Mouse (Mus musculus) MEL (cell line): ENCODE results near the gene Nat8f4. TPM values are rescaled to one million over a fixed set of nuclear protein-coding genes. Genes with fewer than 3 reads are reported as not detected.

ENCODE experiments used
- DNase-seq: peaks from one replicate; pipeline ENCODE4 v3.0.0; 2011; ENCODE audit warnings: low read depth, low spot score
- H3K27ac ChIP-seq: 2 replicates; pipeline ENCODE4 v1.5.1; 2012; ENCODE audit warnings: low read depth, mild to moderate bottlenecking, control low read depth, low read length, moderate library complexity; ENCODE audit not compliant: control insufficient read depth
- H3K27me3 ChIP-seq, 2 experiments: fragments of 150-350 bp in 1 of 2; sonication (generic) in 1 of 2; 2 replicates each; pipeline ENCODE4 v1.6.1; 2012; ENCODE audit warnings: low read length in 2 of 2, mild to moderate bottlenecking in 2 of 2, improper control_type of control experiment in 1 of 2, moderate library complexity in 1 of 2; ENCODE audit not compliant: insufficient read depth in 2 of 2, control insufficient read depth in 1 of 2
- H3K36me3 ChIP-seq, 2 experiments: 2 replicates each; pipeline ENCODE4 v1.6.1; 2012 to 2014; ENCODE audit warnings: low read length in 2 of 2, improper control_type of control experiment in 1 of 2, inconsistent platforms in 1 of 2, mild to moderate bottlenecking in 1 of 2; ENCODE audit not compliant: insufficient read depth in 2 of 2, control insufficient read depth in 1 of 2
- H3K4me1 ChIP-seq, 2 experiments: fragments of 150-350 bp in 1 of 2; sonication (generic) in 1 of 2; 2 replicates each; pipeline ENCODE4 v1.6.1; 2012; ENCODE audit warnings: low read length in 2 of 2, improper control_type of control experiment in 1 of 2, mild to moderate bottlenecking in 1 of 2; ENCODE audit not compliant: insufficient read depth in 2 of 2, control insufficient read depth in 1 of 2
- H3K4me3 ChIP-seq, 2 experiments: fragments of 150-350 bp in 1 of 2; sonication (generic) in 1 of 2; 2 replicates each; pipeline ENCODE4 v1.5.1; 2012; ENCODE audit warnings: low read depth in 2 of 2, low read length in 2 of 2, mild to moderate bottlenecking in 2 of 2, moderate library complexity in 2 of 2, control low read depth in 1 of 2, improper control_type of control experiment in 1 of 2; ENCODE audit not compliant: control insufficient read depth in 1 of 2, insufficient read depth in 1 of 2
- H3K79me2 ChIP-seq: 2 replicates; pipeline ENCODE4 v1.6.1; 2012; ENCODE audit warnings: mild to moderate bottlenecking, low read length, moderate library complexity; ENCODE audit not compliant: control insufficient read depth, poor library complexity, insufficient read depth
- H3K9ac ChIP-seq: 2 replicates; pipeline ENCODE4 v1.6.1; 2012; ENCODE audit warnings: low read depth, mild to moderate bottlenecking, control low read depth, low read length, moderate library complexity; ENCODE audit not compliant: control insufficient read depth, poor library complexity, severe bottlenecking
- H3K9me3 ChIP-seq: fragments of 150-350 bp; sonication (generic); replicated peaks from 2 replicates; pipeline ENCODE4 v1.6.1; 2012; ENCODE audit warnings: mild to moderate bottlenecking, low read length, improper control_type of control experiment, moderate library complexity; ENCODE audit not compliant: insufficient read depth
- CTCF ChIP-seq, 3 experiments: IDR thresholded peaks in 2 of 3; conservative IDR thresholded peaks in 1 of 3; 2 replicates each; pipeline ENCODE4 v1.5.1; 2011 to 2012; ENCODE audit warnings: low read length in 3 of 3, low read depth in 2 of 3, mild to moderate bottlenecking in 2 of 3, improper control_type of control experiment in 1 of 3, inconsistent platforms in 1 of 3, mixed read lengths in 1 of 3, moderate library complexity in 1 of 3; ENCODE audit not compliant: control insufficient read depth in 1 of 3, insufficient read depth in 1 of 3, poor library complexity in 1 of 3, severe bottlenecking in 1 of 3
- ETS1 ChIP-seq: IDR thresholded peaks from 2 replicates; pipeline ENCODE4 v1.6.1; 2012; ENCODE audit warnings: low read depth, mild to moderate bottlenecking, inconsistent platforms, low read length, improper control_type of control experiment, moderate library complexity
- GABPA ChIP-seq: IDR thresholded peaks from 2 replicates; pipeline ENCODE4 v1.6.1; 2012; ENCODE audit warnings: low read depth, mild to moderate bottlenecking, inconsistent platforms, low read length, improper control_type of control experiment, moderate library complexity
- GATA1 ChIP-seq: IDR thresholded peaks from 2 replicates; pipeline ENCODE4 v1.6.1; 2011; ENCODE audit warnings: low read depth, low read length, improper control_type of control experiment
- JUND ChIP-seq: IDR thresholded peaks from 2 replicates; pipeline ENCODE4 v1.6.1; 2011; ENCODE audit warnings: low read depth, mild to moderate bottlenecking, improper control_type of control experiment, low read length
- KAT2A ChIP-seq: conservative IDR thresholded peaks from 2 replicates; pipeline ENCODE4 v1.6.1; 2012; ENCODE audit warnings: low read depth, low read length, improper control_type of control experiment, inconsistent platforms
- MAFK ChIP-seq: IDR thresholded peaks from 2 replicates; pipeline ENCODE4 v1.6.1; 2011; ENCODE audit warnings: low read depth, mild to moderate bottlenecking, low read length, improper control_type of control experiment, borderline replicate concordance
- MAX ChIP-seq: IDR thresholded peaks from 2 replicates; pipeline ENCODE4 v1.6.1; 2011; ENCODE audit warnings: low read length, improper control_type of control experiment
- MAZ ChIP-seq: IDR thresholded peaks from 2 replicates; pipeline ENCODE4 v1.6.1; 2012; ENCODE audit warnings: low read depth, mild to moderate bottlenecking, inconsistent platforms, low read length, improper control_type of control experiment
- MXI1 ChIP-seq: IDR thresholded peaks from 2 replicates; pipeline ENCODE4 v1.6.1; 2011; ENCODE audit warnings: mild to moderate bottlenecking, low read depth, low read length, improper control_type of control experiment
- MYC ChIP-seq: IDR thresholded peaks from 2 replicates; pipeline ENCODE4 v1.6.1; 2011; ENCODE audit warnings: low read depth, mild to moderate bottlenecking, low read length, improper control_type of control experiment, moderate library complexity
- POLR2AphosphoS2 ChIP-seq: IDR thresholded peaks from 2 replicates; pipeline ENCODE4 v1.6.1; 2011; ENCODE audit warnings: low read length, improper control_type of control experiment
- RAD21 ChIP-seq: IDR thresholded peaks from 2 replicates; pipeline ENCODE4 v1.6.1; 2011; ENCODE audit warnings: mild to moderate bottlenecking, low read depth, low read length, improper control_type of control experiment
- SIN3A ChIP-seq: IDR thresholded peaks from 2 replicates; pipeline ENCODE4 v1.6.1; 2012; ENCODE audit warnings: low read length, improper control_type of control experiment, inconsistent platforms
- TAL1 ChIP-seq: IDR thresholded peaks from 2 replicates; pipeline ENCODE4 v1.6.1; 2012; ENCODE audit warnings: mild to moderate bottlenecking, inconsistent platforms, low read length, moderate library complexity, mixed read lengths
- TBP ChIP-seq: IDR thresholded peaks from 2 replicates; pipeline ENCODE4 v1.8.0; 2011; ENCODE audit warnings: low read depth, low read length, improper control_type of control experiment
- polyA plus RNA-seq, 2 experiments: library from polyadenylated mRNA; stranded (reverse) in 1 of 2; unstranded in 1 of 2; fragments of >175 nt in 1 of 2; fragments of >200 nt in 1 of 2; gene quantifications; 2 replicates each; pipeline versions ENCODE4 v1.2.1 to v1.2.4; 2012; ENCODE audit warnings: low replicate concordance in 2 of 2, low read depth in 1 of 2; ENCODE audit not compliant: insufficient read length in 2 of 2, insufficient read depth in 1 of 2, missing spikeins in 1 of 2
- total RNA-seq: library from RNA; depleted of rRNA; stranded (reverse); fragments of 300-350 nt; gene quantifications from 2 replicates; pipeline ENCODE4 v1.2.3, GENCODE M21; 2012

Gene Nat8f4
- total and polyA plus RNA-seq, 3 experiments = 2.6 to 3.0 TPM; not detected in 1

DNA sequence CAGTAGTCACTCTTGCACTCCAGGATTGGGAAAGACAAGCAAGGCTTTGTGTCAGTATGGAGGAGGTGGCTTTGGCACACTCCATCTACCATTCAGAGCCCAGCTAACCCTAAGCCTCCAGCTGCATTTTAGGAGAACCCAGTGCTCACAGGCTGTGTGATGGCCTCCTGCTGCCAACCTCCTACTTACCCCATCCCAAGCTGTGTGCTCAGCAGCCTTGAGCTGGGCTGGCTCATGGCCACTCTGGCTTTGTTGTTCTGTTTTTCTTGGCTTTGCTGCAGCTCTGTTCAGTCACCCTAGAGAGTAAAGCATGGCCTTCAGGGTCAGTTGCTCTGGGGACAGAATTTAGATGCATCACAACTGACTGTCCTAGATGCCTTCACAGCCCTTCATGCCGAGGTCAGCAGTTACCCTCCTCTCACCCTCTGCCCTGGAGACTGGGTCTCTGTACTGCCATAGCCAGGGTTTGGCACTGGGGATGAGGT, 48.4 kb downstream of the Nat8f4 start:
- no peak for DNase-seq

DNA sequence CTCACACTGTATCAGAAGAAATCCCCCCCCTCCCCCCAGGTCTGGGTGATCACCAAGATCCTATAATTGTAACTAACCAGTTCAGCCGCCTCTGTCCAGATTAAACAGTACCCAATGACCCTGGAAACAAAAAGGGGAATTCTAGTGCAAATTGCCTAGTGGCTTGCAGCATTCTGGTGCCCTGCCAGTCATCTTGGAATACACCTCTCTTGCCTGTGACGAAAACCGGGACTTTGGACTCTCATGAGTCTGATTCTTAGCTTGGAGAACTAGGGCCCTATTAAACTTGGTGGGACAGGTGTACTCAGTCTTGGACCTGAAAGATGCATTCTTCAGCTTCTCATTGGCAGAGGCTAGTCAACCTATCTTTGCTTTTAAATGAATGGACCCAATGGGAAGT, 51.2 kb downstream of the Nat8f4 start:
- DNase-seq = no peak
- Histone ChIP-seq H3K27ac (no peak overlapping the region), H3K4me3 (no peak overlapping the region), H3K79me2 (no peaks in the 10 kb centered on the region), H3K36me3 (no peaks in the 10 kb centered on the region), H3K9ac (no peak overlapping the region), H3K4me1 (no peaks in the 10 kb centered on the region), H3K27me3 (peaks cover 11 to 12% of the 10 kb centered on the region in 2 experiments)
- TF ChIP-seq SIN3A (no peak), KAT2A (no peak), CTCF (IDR thresholded peaks at IDR 0.05 in 2 of 3, conservative IDR thresholded peaks at IDR 0.05 in 1 of 3; ENCODE audit: control insufficient read depth in 1 of 3, insufficient read depth in 1 of 3, low read depth in 2 of 3, low read length in 3 of 3, poor library complexity in 1 of 3, severe bottlenecking in 1 of 3) (no peak), MAFK (no peak)
- TF ChIP-seq, all 39 proteins: peak for 0
- no peaks in the 10 kb centered on the region for H3K9me3 ChIP-seq

More for the DNA sequence above, 48.4 kb downstream of the Nat8f4 start:
- H3K4me3 ChIP-seq = no peak overlapping the region
- H3K36me3 ChIP-seq = no peaks in the 10 kb centered on the region
- no peak overlapping the region for H3K9ac ChIP-seq
- H3K4me1 ChIP-seq = no peaks in the 10 kb centered on the region
- H3K79me2 ChIP-seq = no peaks in the 10 kb centered on the region
- no peak for TF ChIP-seq GATA1
- no peak for TF ChIP-seq JUND
- no peak for TF ChIP-seq ETS1
- no peak for TF ChIP-seq MXI1
- no peak for TF ChIP-seq TBP
- TF ChIP-seq KAT2A = no peak
- TF ChIP-seq GABPA = no peak
- no peak for TF ChIP-seq TAL1
- no peak for TF ChIP-seq POLR2AphosphoS2
- TF ChIP-seq, all 39 proteins: peak for 0
- Histone ChIP-seq H3K27me3 (peaks cover 3 to 9% of the 10 kb centered on the region in 2 experiments), H3K27ac (no peak overlapping the region), H3K9me3 (no peaks in the 10 kb centered on the region)

DNA sequence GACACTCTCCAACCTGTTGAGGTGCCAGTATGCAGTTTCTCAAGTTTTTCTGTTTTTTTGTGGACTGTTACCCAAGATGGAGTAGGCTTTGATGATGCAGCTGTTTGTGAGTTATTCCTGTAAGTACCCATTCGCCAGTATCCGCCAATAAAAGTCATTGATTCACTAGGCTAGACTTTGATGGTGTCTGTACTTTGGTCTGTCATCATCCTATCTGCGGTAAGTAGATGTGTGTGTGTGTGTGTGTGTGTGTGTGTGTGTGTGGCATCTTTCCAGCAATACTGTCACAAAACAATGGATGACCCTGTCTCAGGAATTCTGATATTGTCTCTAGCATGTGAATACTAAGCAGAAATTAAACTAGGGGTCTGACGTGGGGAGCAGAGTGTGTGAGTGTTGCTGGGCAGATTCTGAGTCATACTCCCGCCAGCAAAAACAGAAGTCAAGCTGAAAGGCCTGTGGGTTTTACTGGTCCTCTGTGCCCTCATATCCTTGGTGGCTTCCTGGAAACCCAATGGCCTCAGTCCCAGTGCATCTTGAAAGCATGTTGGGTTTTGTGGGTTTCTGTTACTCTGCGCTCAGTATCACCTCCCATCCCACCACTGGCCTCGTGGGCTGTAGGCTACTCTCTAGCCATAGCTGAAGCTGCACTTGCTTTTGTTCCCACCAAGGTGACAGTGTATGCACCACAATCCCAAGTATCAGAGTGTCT, 53.5 kb downstream of the Nat8f4 start:
- Histone ChIP-seq H3K9ac (no peak overlapping the region), H3K79me2 (no peaks in the 10 kb centered on the region), H3K4me3 (no peak overlapping the region), H3K36me3 (no peaks in the 10 kb centered on the region), H3K9me3 (no peaks in the 10 kb centered on the region), H3K4me1 (no peaks in the 10 kb centered on the region), H3K27ac (no peak overlapping the region), H3K27me3 (peaks cover 13 to 15% of the 10 kb centered on the region in 2 experiments)
- TF ChIP-seq MAX (no peak), RAD21 (no peak), MYC (no peak), SIN3A (no peak), MAZ (no peak)
- no peak for DNase-seq
